Mouse (Mus musculus) c-Kit-positive CD71-positive TER-119-positive erythroid progenitor cells, embryonic 14.5 days (primary cell): ENCODE data around the gene B3gnt8.

Source experiments
- DNase-seq: peaks from one replicate; pipeline ENCODE4 v3.0.0-alpha.2; 2013; ENCODE audit warnings: low spot score

The B3gnt8 gene

GRCm38 (mm10) chr7:25657785-25658184 lies 31.3 kb downstream of the B3gnt8 start:
- DNase-seq: no peak

GRCm38 (mm10) chr7:25658657-25659472 lies 32.4 kb downstream of the B3gnt8 start, which contains the start of the genes Bckdha and Exosc5:
Gene Bckdha, minus strand, starts transcription at chr7:25658981.
Gene Exosc5, plus strand, starts transcription at chr7:25659164.
- peak; percentile 100 for DNase-seq

- no peak for DNase-seq
Observed at GRCm38 (mm10) chr7:25666381-25666780, 39.9 kb downstream of the B3gnt8 start.

GRCm38 (mm10) chr7:25669158-25669557 lies 42.7 kb downstream of the B3gnt8 start:
- no peak for DNase-seq

GRCm38 (mm10) chr7:25669631-25670030 lies 43.2 kb downstream of the B3gnt8 start:
- no peak for DNase-seq

GRCm38 (mm10) chr7:25670096-25670495 lies 43.6 kb downstream of the B3gnt8 start:
- no peak for DNase-seq

- DNase-seq: no peak
Observed at GRCm38 (mm10) chr7:25671686-25672085, 45.2 kb downstream of the B3gnt8 start.

- DNase-seq: no peak
Observed at GRCm38 (mm10) chr7:25672442-25672841, 46.0 kb downstream of the B3gnt8 start.

- no peak for DNase-seq
Observed at GRCm38 (mm10) chr7:25674297-25674696, 47.8 kb downstream of the B3gnt8 start.

- no peak for DNase-seq
Observed at GRCm38 (mm10) chr7:25674719-25675300, 48.4 kb downstream of the B3gnt8 start, which contains the start of gene Tmem91. Gene Tmem91, minus strand, starts transcription at chr7:25675166.

- DNase-seq: no peak
Observed at GRCm38 (mm10) chr7:25675405-25675804, 49.0 kb downstream of the B3gnt8 start.

GRCm38 (mm10) chr7:25676085-25676781 lies 49.8 kb downstream of the B3gnt8 start:
- DNase-seq: no peak

- DNase-seq: no peak
Observed at GRCm38 (mm10) chr7:25677013-25677412, 50.6 kb downstream of the B3gnt8 start.

- no peak for DNase-seq
Observed at GRCm38 (mm10) chr7:25679971-25680370, 53.5 kb downstream of the B3gnt8 start.

- DNase-seq: peak; percentile 97
Observed at GRCm38 (mm10) chr7:25680514-25681258, 54.2 kb downstream of the B3gnt8 start, which contains the start of gene B9d2. Gene B9d2, plus strand, starts transcription at chr7:25680780.

GRCm38 (mm10) chr7:25681341-25682231 lies 55.1 kb downstream of the B3gnt8 start:
- DNase-seq: no peak

- DNase-seq: peak; percentile 32
Observed at GRCm38 (mm10) chr7:25683474-25684180, 57.2 kb downstream of the B3gnt8 start.

- DNase-seq: no peak
Observed at GRCm38 (mm10) chr7:25684659-25685058, 58.2 kb downstream of the B3gnt8 start.
